Mouse (Mus musculus) heart, embryonic 13.5 days (tissue): ENCODE results near the gene Hephl1. TPM values are rescaled to one million over a fixed set of nuclear protein-coding genes. Genes with fewer than 3 reads are reported as not detected.
A peak's percentile ranks its signal among the peaks of the same experiment; 100 is the strongest.

Source experiments
- ATAC-seq: fragments of 200-750 bp; cut with Nextera tagmentation; 2 replicates; pipeline ENCODE4 v1.8.0; 2017; ENCODE audit warnings: moderate TSS enrichment; ENCODE audit not compliant: insufficient number of reproducible peaks, low FRiP score, low TSS enrichment; ENCODE audit errors: extremely low read depth
- H3K27ac ChIP-seq: fragments of 300-500 bp; sonication (generic); replicated peaks from 2 replicates; pipeline ENCODE4 v1.5.1; 2015; ENCODE audit warnings: moderate library complexity, mild to moderate bottlenecking, inconsistent platforms
- H3K27me3 ChIP-seq: fragments of 300-500 bp; sonication (generic); replicated peaks from 2 replicates; pipeline ENCODE4 v1.6.1; 2015; ENCODE audit warnings: mild to moderate bottlenecking, inconsistent platforms
- H3K36me3 ChIP-seq: fragments of 300-500 bp; sonication (generic); 2 replicates; pipeline ENCODE4 v1.6.1; 2015; ENCODE audit warnings: mild to moderate bottlenecking, inconsistent platforms
- H3K4me1 ChIP-seq: fragments of 300-500 bp; sonication (generic); 2 replicates; pipeline ENCODE4 v1.6.1; 2015; ENCODE audit warnings: inconsistent platforms
- H3K4me2 ChIP-seq: fragments of 300-500 bp; sonication (generic); 2 replicates; pipeline ENCODE4 v1.6.1; 2015; ENCODE audit warnings: inconsistent platforms, mild to moderate bottlenecking, moderate library complexity
- H3K4me3 ChIP-seq: fragments of 300-500 bp; sonication (generic); 2 replicates; pipeline ENCODE4 v1.5.1; 2015; ENCODE audit warnings: moderate library complexity, mild to moderate bottlenecking, inconsistent platforms
- H3K9ac ChIP-seq: fragments of 300-500 bp; sonication (generic); 2 replicates; pipeline ENCODE4 v1.6.1; 2015; ENCODE audit warnings: inconsistent platforms, mild to moderate bottlenecking, moderate library complexity
- H3K9me3 ChIP-seq: fragments of 300-500 bp; sonication (generic); 2 replicates; pipeline ENCODE4 v1.6.1; 2016; ENCODE audit warnings: inconsistent platforms
- WGBS: fragments of 180-500 bp; shearing (Covaris S2); methylation state at CpG from one replicate; pipeline ENCODE4 v1.1.7; 2015; ENCODE audit warnings: mixed read lengths; 5-methylcytosine and 5-hydroxymethylcytosine counted together
- polyA plus RNA-seq: library from polyadenylated mRNA; unstranded; fragments of >200 nt; fragmentation: Nextera tagmentation; extraction: Ambion mirVana; gene quantifications from 2 replicates; pipeline ENCODE4 v1.2.1, GENCODE M21; 2015

Hephl1 gene
- polyA plus RNA-seq, 1 experiment from 2014 or later = not detected

DNA sequence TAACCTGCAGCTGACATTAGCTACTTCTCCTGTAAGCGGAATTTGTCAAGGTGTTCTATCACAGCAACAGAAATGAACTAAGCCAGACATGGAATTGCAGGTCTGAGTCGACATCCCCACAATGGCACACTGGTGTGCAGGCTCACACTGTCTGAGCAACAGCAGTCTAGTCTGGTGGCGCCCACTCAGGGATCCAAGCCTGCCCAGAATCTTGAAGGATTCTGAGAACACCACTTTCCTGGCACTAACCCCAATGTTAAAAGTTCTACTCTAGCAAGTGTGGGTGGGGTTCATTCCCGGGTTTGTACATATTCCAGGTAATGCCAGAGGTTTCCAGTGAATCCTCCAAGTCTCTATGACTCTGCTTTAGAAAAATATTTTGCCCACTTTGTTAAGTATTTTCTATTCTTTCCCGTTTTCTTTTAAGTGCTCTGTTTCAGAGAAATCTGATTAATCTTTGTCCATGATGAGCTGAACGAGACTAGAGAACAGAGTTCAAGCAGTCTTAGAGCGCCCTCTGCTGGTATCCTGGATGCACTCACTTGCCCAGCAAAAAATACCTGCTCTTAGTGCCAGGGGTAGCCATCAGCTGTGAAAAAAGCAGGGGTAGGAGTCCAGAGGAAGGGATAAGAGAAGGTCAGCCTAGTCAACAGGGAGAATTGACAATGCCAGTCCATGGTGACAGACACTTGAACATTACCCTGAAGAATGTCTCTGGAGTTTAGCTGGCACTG lies 96.5 kb downstream of the Hephl1 start:
- H3K9ac ChIP-seq = no peak overlapping the region
- H3K4me2 ChIP-seq = no peak overlapping the region
- no peak overlapping the region for H3K27ac ChIP-seq
- H3K27me3 ChIP-seq = peaks cover 11% of the 10 kb centered on the region
- no peak overlapping the region for H3K4me3 ChIP-seq
- no peak for ATAC-seq
- WGBS = 50% methylated on average over 7 of the region's 7 CpGs
- no peaks in the 10 kb centered on the region for H3K9me3 ChIP-seq
- peaks cover 4% of the 10 kb centered on the region; the same call in 1 of the 2 replicates for H3K36me3 ChIP-seq
- H3K4me1 ChIP-seq = peaks cover 6% of the 10 kb centered on the region

- H3K4me2 ChIP-seq = no peak overlapping the region
- no peak for ATAC-seq
- no peak overlapping the region for H3K27ac ChIP-seq
- H3K27me3 ChIP-seq = no peaks in the 10 kb centered on the region; the same call in 1 of the 2 replicates
- no peaks in the 10 kb centered on the region for H3K9me3 ChIP-seq
- H3K9ac ChIP-seq = no peak overlapping the region
- peaks cover 46% of the 10 kb centered on the region for H3K36me3 ChIP-seq
- WGBS = 71% methylated on average over 14 of the region's 14 CpGs
- H3K4me1 ChIP-seq = peaks cover 17% of the 10 kb centered on the region
- no peak overlapping the region for H3K4me3 ChIP-seq
Measured at GRCm38 (mm10) chr9:15007566-15007965, 104.3 kb downstream of the Hephl1 start.

GRCm38 (mm10) chr9:15004298-15004685 lies 107.6 kb downstream of the Hephl1 start:
- peaks cover 43% of the 10 kb centered on the region for H3K36me3 ChIP-seq
- no peak overlapping the region for H3K4me3 ChIP-seq
- no peaks in the 10 kb centered on the region for H3K9me3 ChIP-seq
- ATAC-seq = no peak
- WGBS = 68% methylated on average over 9 of the region's 9 CpGs
- H3K27me3 ChIP-seq = peaks cover 8% of the 10 kb centered on the region; the same call in 1 of the 2 replicates
- H3K4me1 ChIP-seq = peaks cover 7% of the 10 kb centered on the region; the same call in 1 of the 2 replicates
- peak overlapping the region; percentile 8; the same call in 1 of the 2 replicates for H3K4me2 ChIP-seq
- no peak overlapping the region for H3K9ac ChIP-seq
- no peak overlapping the region for H3K27ac ChIP-seq

GRCm38 (mm10) chr9:15003676-15004297 lies 108.1 kb downstream of the Hephl1 start:
- no peak for ATAC-seq
- H3K9ac ChIP-seq = no peak overlapping the region
- peaks cover 38% of the 10 kb centered on the region for H3K36me3 ChIP-seq
- H3K27me3 ChIP-seq = peaks cover 8% of the 10 kb centered on the region; the same call in 1 of the 2 replicates
- no peak overlapping the region for H3K4me3 ChIP-seq
- no peak overlapping the region for H3K27ac ChIP-seq
- 56% methylated on average over 10 of the region's 10 CpGs for WGBS
- no peaks in the 10 kb centered on the region for H3K9me3 ChIP-seq
- H3K4me1 ChIP-seq = peaks cover 7% of the 10 kb centered on the region; the same call in 1 of the 2 replicates
- peak overlapping the region; percentile 8; the same call in 1 of the 2 replicates for H3K4me2 ChIP-seq

DNA sequence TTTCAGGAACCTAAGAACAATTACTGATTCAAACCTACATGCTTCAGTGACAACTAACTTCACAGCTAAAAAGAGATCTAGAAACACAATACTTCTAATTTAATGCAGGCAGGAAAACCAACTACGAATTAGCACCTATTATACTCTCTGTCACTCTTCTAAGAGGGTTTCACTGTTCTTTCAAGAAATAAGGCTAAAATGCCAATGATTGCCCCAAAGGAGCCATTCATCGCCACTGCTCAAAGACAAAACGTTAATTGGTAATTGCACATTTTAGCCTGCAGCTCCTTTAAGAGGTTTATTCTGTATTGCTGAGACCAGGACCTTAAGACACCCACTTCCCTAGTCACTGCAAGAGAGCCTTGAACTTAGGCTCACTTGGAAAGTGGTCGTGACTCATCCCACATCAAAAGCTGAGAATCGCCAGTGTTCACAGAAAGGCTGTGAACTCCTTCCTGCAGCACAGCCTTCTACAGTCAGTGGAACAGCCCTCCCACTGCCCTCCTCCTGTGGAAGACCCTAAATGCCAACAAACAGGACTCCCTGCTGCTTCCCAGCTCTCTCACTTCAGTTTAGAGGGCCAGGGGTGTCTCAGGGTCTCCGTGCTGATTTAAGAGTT lies 108.8 kb downstream of the Hephl1 start:
- H3K4me2 ChIP-seq = no peak overlapping the region
- no peaks in the 10 kb centered on the region for H3K9me3 ChIP-seq
- ATAC-seq = no peak
- H3K4me1 ChIP-seq = peaks cover 7% of the 10 kb centered on the region; the same call in 1 of the 2 replicates
- WGBS = 60% methylated on average over 6 of the region's 6 CpGs
- H3K27ac ChIP-seq = no peak overlapping the region
- H3K36me3 ChIP-seq = peaks cover 38% of the 10 kb centered on the region
- no peak overlapping the region for H3K4me3 ChIP-seq
- H3K27me3 ChIP-seq = peaks cover 8% of the 10 kb centered on the region; the same call in 1 of the 2 replicates
- H3K9ac ChIP-seq = no peak overlapping the region

Other genes starting within 250 kb of the Hephl1 start
- not detected in 2 replicates for gene Izumo1r, start 208.2 kb downstream of the Hephl1 start, polyA plus RNA-seq
- 21.7 and 24.7 TPM in 2 replicates for gene Panx1, start 66.6 kb downstream of the Hephl1 start, polyA plus RNA-seq
- gene Vstm5, start 126.9 kb upstream of the Hephl1 start, polyA plus RNA-seq = 2.6 TPM in 2 replicates
- gene Med17, start 167.8 kb upstream of the Hephl1 start, polyA plus RNA-seq = 20.6 and 21.1 TPM in 2 replicates
- 43.5 and 46.9 TPM in 2 replicates for gene Taf1d, start 194.1 kb upstream of the Hephl1 start, polyA plus RNA-seq
- gene 4931406C07Rik, start 194.3 kb upstream of the Hephl1 start, polyA plus RNA-seq = 6.1 and 6.5 TPM in 2 replicates
- 7.9 and 9.2 TPM in 2 replicates for gene Cep295, start 245.7 kb upstream of the Hephl1 start, polyA plus RNA-seq